Mouse (Mus musculus): ENCODE results near the gene Defb47.

DNA sequence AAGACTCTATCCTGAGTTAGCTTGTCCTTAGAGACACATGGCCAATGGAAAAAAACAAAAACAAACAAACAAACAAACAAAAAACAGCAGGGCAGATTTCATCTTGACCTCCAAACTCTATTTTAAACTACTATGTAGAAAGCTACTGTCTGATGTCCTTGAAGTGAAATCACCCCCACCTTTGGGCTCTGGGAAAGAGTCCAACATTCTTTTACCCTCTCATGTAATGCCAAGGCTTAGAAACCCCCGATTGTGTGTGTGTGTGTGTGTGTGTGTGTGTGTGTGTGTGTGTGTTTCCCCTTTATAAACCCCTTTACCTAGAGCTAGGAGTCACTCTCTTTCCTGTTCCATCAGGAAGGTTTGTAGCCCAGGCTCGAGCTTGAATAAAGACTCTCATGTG is 4.7 kb downstream of the Defb47 start:
- TF ChIP-seq TAL1 (IDR thresholded peaks at IDR 0.05; ENCODE audit: low read length): no peak
- TF ChIP-seq GATA1 (IDR thresholded peaks at IDR 0.05; ENCODE audit: low read length): no peak
